Mouse (Mus musculus): ENCODE data around the gene Psmd8.
"Not testable (repeated sequence)": the region's sequence is repeated elsewhere in the genome, so short reads cannot be mapped to it uniquely, and the experiment has no call there.

Gene Psmd8

GRCm38 (mm10) chr7:29170066-29170754 is 10.3 kb downstream of the Psmd8 start, which contains the start of the genes Ggn and Spred3:
Gene Ggn, plus strand, starts transcription at chr7:29170210.
Gene Spred3, minus strand, starts transcription at chr7:29170411.
- peak; percentile 88 for DNase-seq (ENCODE audit: low spot score)

- peak; percentile 90 for DNase-seq (ENCODE audit: low spot score)
Measured at GRCm38 (mm10) chr7:29169231-29170065, 11.1 kb downstream of the Psmd8 start.

DNA sequence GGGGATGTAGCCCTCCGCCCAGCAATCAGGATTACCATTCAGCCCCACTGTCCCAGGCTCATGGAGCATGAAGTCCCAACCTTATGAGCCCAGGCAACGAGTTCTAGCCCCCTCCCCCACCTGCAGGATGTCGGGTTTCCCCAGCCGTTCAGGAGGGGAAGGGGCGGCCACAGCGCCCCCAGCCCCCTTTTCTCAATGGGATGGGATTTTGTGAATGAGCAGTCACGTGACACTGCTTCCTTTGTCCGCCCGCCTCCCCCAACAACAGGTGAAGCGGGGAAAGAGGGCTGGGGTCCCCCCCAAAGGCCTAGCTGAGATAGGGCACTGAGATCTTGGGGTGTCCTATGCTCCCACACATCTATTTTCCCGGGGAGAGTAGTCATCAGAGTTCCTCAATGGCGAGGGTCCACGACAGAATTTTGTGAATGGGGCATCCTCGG is 11.7 kb downstream of the Psmd8 start:
- no peak for DNase-seq (ENCODE audit: low spot score)

DNA sequence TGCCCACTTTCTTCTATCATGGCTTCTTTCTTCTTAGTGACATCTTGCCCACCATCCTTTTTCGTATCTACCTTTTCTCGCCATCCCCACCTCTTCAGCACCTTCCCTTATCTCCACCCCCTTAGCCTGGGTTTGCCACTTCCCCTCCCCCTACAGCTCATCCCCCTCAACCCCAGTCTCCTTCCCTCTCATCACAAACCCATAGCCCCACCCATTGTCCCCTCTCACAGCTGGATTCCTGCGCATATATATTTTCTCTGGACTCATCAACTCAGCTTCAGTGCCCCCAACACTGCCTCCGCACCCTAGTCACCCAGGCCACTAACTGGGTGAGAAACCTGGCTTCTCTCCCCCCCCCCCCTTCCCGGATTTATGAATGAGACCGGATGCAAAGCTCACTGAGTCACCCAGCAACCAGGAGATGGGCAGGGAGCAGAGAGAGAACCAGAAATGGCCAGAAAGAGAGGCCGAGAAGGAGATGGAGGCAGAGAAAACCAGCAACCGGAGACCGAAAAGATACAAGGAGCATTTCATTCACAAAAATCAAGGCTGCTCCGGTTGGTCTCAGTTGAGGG is 12.3 kb downstream of the Psmd8 start:
- DNase-seq (ENCODE audit: low spot score), result no peak

GRCm38 (mm10) chr7:29167656-29168055 is 12.8 kb downstream of the Psmd8 start:
- no peak for DNase-seq (ENCODE audit: low spot score)

- peak; percentile 78 for DNase-seq (ENCODE audit: low spot score)
Measured at GRCm38 (mm10) chr7:29162750-29163525, 17.6 kb downstream of the Psmd8 start.

DNA sequence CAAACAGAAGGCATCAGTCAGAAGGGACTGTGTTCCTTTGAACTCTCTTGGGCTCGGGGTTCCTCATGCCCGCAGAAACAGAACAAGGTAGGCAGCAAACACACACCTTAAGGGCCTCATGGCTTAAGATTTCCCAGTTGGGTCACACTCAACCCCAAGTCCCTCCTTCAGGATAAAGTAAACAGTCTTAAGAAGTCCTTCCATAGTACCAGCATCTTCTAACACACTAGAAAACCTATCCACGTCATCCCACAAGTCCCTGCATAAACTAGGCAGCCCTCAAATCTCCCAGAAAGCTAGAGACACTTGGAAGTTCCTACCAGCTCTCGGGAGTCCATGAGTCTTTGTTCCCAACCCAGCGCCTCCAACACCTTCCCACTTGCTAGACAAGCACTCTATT is 18.2 kb downstream of the Psmd8 start:
- no peak for DNase-seq (ENCODE audit: low spot score)

GRCm38 (mm10) chr7:29158264-29158663 is 22.2 kb downstream of the Psmd8 start:
- no peak for DNase-seq (ENCODE audit: low spot score)

- DNase-seq (ENCODE audit: low spot score), result peak; percentile 86
Measured at GRCm38 (mm10) chr7:29155838-29156782, 24.4 kb downstream of the Psmd8 start, which contains the start of gene Fam98c. Gene Fam98c, minus strand, starts transcription at chr7:29156234.

DNA sequence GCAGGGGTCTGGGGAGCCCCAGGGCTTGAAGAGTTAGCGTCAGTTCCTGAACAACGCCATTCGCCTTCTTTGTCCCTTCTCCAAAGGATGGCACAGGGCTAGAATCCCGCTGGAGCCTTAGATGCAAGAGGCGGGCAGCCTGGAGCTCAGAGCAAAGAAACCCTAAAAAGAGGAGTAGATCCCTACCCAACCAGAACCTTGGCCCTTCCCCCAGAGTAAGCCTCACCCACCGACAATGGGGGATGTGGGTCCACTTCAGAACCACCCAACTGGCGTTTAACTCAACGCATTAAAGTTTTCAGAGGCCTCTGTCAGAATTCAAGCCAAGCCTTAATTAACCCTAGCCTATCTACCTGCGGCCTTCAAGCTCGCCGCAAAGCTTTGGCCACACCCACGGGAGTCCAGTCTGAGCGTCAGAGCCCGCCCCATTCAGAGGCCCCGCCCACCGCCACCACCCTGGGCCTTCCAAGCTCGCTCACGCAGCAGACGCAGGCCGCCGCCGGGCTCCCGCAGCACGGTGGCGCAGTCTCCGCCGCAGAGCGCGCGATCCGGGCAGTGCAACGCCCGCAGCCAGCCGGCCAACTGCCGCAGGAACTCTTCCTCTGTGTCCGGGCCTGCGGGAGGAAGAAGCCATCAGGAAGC is 25.2 kb downstream of the Psmd8 start:
- DNase-seq (ENCODE audit: low spot score), result peak; percentile 84

GRCm38 (mm10) chr7:29154018-29154720 is 26.3 kb downstream of the Psmd8 start:
- DNase-seq (ENCODE audit: low spot score), result no peak

GRCm38 (mm10) chr7:29151486-29151885 is 29.0 kb downstream of the Psmd8 start:
- DNase-seq (ENCODE audit: low spot score), result no peak

GRCm38 (mm10) chr7:29148771-29149170 is 31.7 kb downstream of the Psmd8 start:
- DNase-seq (ENCODE audit: low spot score), result no peak

DNA sequence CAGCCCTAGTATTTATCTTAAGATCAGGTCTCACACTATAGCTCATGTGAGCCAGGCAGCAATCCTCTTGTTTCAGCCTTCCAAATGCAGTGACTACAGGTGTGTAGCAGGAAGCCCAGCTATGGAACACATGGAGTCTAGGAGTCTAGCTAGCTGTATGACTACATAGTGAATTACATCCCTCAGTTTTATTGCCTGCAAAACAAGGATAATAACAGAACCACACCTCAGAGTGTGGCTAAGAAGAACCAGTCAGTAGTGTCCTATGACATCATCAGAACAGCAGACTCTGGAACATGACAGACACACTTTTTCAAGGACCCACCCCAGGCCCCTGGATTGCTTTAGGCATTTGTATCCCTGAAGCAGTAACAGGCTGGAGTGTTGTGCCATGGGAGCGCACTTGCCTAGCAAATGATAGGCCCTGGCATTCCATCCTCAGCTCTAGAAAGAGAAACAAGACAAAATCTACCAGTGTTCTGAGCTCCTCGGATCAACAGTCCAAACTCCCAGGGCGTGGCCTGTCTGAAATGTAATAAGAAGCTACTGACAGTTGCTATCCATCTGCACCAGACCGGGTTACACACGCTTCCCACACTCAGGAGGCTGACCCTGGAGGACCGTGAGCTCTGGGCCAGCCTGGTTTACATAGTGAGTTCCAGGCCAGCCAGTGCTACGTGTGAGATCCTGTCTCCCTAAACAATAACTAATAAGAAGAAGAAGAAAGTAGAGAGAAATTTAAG is 33.7 kb downstream of the Psmd8 start:
- no peak for DNase-seq (ENCODE audit: low spot score)

DNA sequence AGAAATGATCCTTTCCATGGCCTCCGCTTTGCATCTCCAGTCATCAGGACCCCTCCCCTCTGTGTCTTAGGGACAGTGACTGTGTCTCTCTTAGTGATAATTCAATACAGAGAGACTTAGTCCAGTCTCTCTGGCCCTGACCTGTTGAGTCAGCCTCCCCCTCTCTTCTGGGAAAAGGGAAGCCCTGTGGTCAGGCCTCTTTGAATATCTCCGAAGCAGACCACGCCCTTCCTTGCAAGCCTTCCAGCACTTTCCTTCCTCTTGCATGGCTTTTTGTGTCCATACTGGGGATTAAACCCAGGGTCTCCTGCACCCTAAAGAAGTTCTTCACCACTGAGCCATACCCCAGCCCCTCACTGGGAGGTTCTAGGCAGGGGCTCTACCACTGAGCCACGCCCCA is 36.5 kb downstream of the Psmd8 start:
- DNase-seq (ENCODE audit: low spot score), result no peak

DNA sequence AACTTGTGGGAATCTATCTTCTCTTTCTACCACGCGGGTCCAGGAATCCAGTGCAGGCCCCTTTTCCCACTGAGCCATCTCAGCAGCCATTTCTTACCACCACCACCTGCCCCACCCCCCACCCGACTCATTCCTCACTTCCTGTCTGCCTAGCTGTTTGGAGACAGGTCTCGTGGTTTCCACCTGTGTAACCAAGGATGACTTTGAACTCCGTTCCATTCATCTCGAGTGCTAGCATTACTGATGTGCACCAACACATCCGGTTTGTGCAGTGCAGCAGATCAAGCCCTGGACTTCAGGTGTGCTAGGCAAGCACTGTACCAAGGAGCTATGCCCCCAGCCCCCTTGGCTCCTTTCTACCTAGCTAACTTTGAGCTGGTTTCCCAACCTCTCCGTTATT is 39.1 kb downstream of the Psmd8 start:
- DNase-seq (ENCODE audit: low spot score), result no peak

- not testable (repeated sequence) for DNase-seq (ENCODE audit: low spot score)
Measured at GRCm38 (mm10) chr7:29139237-29139636, 41.3 kb downstream of the Psmd8 start.

- DNase-seq (ENCODE audit: low spot score), result peak; percentile 43
Measured at GRCm38 (mm10) chr7:29137429-29137828, 43.1 kb downstream of the Psmd8 start.
